Mouse (Mus musculus) urinary bladder, postnatal 4 days (tissue): Measurements from ENCODE around the gene Isl1.

Experiments
- DNase-seq, 2 experiments: peaks; one replicate each; pipeline ENCODE4 v3.0.0; 2021 to 2022; ENCODE audit warnings: low spot score in 2 of 2

Isl1 gene

GRCm38 (mm10) chr13:116294734-116295133, 14.8 kb downstream of the Isl1 start:
- no peak for DNase-seq

DNA sequence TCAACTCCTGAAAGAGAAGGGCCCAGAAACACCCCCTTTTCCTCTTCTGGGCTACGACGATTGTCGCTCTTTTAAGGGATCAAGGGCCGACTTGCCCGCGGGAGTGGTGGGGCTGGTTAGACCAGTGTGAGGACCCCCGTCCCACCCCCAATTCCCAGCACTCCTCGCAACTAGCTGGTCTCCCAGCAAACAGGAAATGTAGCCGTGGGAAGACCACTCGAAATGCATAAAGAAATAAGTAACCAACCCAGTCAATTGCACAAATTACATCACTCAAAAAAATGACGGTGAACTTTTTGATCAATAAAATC, 15.4 kb downstream of the Isl1 start:
- DNase-seq = no peak

DNA sequence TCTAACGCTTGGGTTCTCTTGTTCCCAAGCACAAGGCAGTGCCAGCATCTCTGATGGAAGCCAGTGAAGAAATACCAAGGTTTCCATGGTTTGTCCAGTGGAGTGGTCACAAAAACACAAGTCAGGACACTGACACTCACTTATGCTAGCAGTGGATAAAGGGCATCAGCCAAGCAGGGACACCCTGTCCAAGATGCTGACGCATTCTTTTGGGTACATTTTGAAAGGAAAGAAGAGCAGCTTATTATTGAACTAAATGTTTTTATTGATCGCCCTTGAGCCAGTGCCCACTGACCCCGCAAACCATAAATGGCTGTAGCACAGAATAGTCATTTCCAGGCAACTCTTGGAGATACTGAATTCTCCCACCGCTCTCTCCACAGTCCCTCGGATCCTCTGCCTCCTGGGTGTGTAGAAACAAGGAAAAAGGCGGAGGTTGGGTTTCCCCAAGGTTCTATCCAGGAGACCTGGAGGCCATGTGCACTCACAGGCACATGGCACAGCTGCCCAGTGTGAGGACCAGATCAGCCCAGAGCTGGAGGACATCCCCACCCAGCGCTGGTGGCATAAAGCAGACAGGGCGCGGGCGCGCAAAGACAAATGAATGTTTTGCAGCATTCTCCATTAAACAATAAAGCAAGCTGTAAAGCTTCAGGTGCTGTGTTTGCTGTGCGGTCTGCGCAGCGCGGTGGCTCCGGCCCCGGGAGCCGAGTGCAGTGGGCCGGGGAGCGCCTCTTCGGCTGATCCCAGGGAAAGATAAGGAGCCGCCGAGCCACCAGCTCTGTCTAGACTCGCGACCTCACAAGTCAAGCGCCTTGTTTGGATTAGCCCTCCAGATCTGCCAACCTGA, 16.0 kb downstream of the Isl1 start:
- no peak for DNase-seq

- DNase-seq = no peak
Measured at GRCm38 (mm10) chr13:116289655-116290054, 19.8 kb downstream of the Isl1 start.

GRCm38 (mm10) chr13:116279207-116279772, 30.2 kb downstream of the Isl1 start:
- DNase-seq = no peak
